8 mouse cellular contexts compared by ENCODE assay signal in the genomic region with DNA sequence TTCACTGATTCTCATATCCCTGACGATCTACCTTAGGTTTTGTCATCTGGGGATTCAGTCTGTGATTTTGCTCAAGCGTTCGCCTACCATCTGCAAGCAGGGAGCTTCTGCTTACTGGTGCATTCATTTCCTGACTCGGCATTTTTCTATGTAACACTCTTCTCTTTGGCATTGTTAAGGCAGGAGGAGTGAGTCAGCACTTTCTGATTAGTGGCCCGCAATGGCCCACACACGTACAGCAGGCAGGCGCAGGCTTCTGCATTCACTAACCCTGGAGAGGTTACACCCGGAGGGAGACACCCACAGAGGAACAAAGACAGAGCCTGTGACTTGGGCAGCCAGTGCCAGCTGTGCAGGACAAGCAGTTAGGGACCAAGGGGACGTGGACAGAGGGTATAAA. TPM values are rescaled to one million over a fixed set of nuclear protein-coding genes. Genes with fewer than 3 reads are reported as not detected.
DNase-seq lines count a peak whose midpoint lies in the region; ATAC-seq and TF ChIP-seq lines count a peak whose summit lies in the region.

No protein-coding gene starts in this region.

- H3K4me2 ChIP-seq in forebrain, embryonic 14.5 days (ENCODE audit: low read length), result no peak overlapping the region
- H3K4me2 ChIP-seq in forebrain, embryonic 16.5 days (ENCODE audit: low read length), result no peak overlapping the region
- no peak overlapping the region for H3K4me2 ChIP-seq in CH12.LX (ENCODE audit: insufficient read depth, low read depth, poor library complexity, severe bottlenecking)
- H3K4me2 ChIP-seq in hindbrain, embryonic 15.5 days, result no peak overlapping the region
- H3K4me2 ChIP-seq in midbrain, embryonic 13.5 days (replicated peaks), result no peak overlapping the region

- dilution Hi-C loops in CH12.LX (cut with MboI; ENCODE audit: extremely low pct_ligation_motif_present, extremely low pct_unique_long_range_greater_than_20kb, low sequenced_read_pairs), result no loop called here

- no peak for TF ChIP-seq POLR2A in CH12.LX (IDR thresholded peaks at IDR 0.05; ENCODE audit: low read depth, low read length)

- TF ChIP-seq EP300 in CH12.LX (IDR thresholded peaks at IDR 0.05; ENCODE audit: low read length), result no peak

- no peak overlapping the region for H3K9ac ChIP-seq in forebrain, embryonic 14.5 days (ENCODE audit: low read length)
- no peak overlapping the region for H3K9ac ChIP-seq in forebrain, embryonic 16.5 days (replicated peaks; ENCODE audit: low read depth, low read length)
- H3K9ac ChIP-seq in CH12.LX (ENCODE audit: insufficient read depth, low read depth), result no peak overlapping the region
- no peak overlapping the region for H3K9ac ChIP-seq in hindbrain, embryonic 15.5 days
- H3K9ac ChIP-seq in midbrain, embryonic 13.5 days (replicated peaks), result no peak overlapping the region

- peak; percentile 46; the same call in 1 of the 2 replicates for ATAC-seq in forebrain, embryonic 14.5 days
- ATAC-seq in forebrain, embryonic 16.5 days, result no peak
- ATAC-seq in hindbrain, embryonic 15.5 days (ENCODE audit: low FRiP score, low read depth), result peak; percentile 45; the same call in 1 of the 2 replicates
- ATAC-seq in midbrain, embryonic 13.5 days, result peak; percentile 43; the same call in 1 of the 2 replicates

- DNase-seq in forebrain, embryonic 14.5 days (ENCODE audit: low spot score), result peak; percentile 44
- peak; percentile 41 for DNase-seq in CH12.LX (ENCODE audit: extremely low read depth)
- DNase-seq in embryonic facial prominence, embryonic 10.5 days (ENCODE audit: low spot score), result peak; percentile 16
- no peak for DNase-seq in right cerebral cortex, postnatal 36 days (ENCODE audit: low spot score in 2 of 2)
- DNase-seq in left cerebral cortex, adult 11 months (ENCODE audit: low spot score), result no peak

- no peaks in the 10 kb centered on the region for H3K4me1 ChIP-seq in forebrain, embryonic 14.5 days (ENCODE audit: control insufficient read depth, insufficient read depth, low read length)
- no peaks in the 10 kb centered on the region for H3K4me1 ChIP-seq in forebrain, embryonic 16.5 days (replicated peaks; ENCODE audit: control insufficient read depth, insufficient read depth, low read length)
- peaks cover 0 to 21% of the 10 kb centered on the region in 2 experiments; a peak in 2 of 4 replicates for H3K4me1 ChIP-seq in CH12.LX (ENCODE audit: control insufficient read depth in 1 of 2, insufficient read depth in 2 of 2)
- no peaks in the 10 kb centered on the region for H3K4me1 ChIP-seq in embryonic facial prominence, embryonic 10.5 days
- H3K4me1 ChIP-seq in hindbrain, embryonic 15.5 days (replicated peaks), result no peaks in the 10 kb centered on the region
- H3K4me1 ChIP-seq in midbrain, embryonic 13.5 days (replicated peaks), result 0 out of 2 replicates have a peak, but pooled peaks cover 4% of the 10 kb centered on the region

- H3K27me3 ChIP-seq in forebrain, embryonic 14.5 days (replicated peaks; ENCODE audit: control insufficient read depth, insufficient read depth, low read length), result no peaks in the 10 kb centered on the region
- H3K27me3 ChIP-seq in forebrain, embryonic 16.5 days (replicated peaks; ENCODE audit: control insufficient read depth, insufficient read depth, low read length), result no peaks in the 10 kb centered on the region
- H3K27me3 ChIP-seq in CH12.LX (replicated peaks), result no peaks in the 10 kb centered on the region
- H3K27me3 ChIP-seq in embryonic facial prominence, embryonic 10.5 days (replicated peaks; ENCODE audit: low read depth, poor library complexity, severe bottlenecking), result no peaks in the 10 kb centered on the region
- H3K27me3 ChIP-seq in hindbrain, embryonic 15.5 days, result no peaks in the 10 kb centered on the region
- H3K27me3 ChIP-seq in midbrain, embryonic 13.5 days, result no peaks in the 10 kb centered on the region

- no peak overlapping the region for H3K27ac ChIP-seq in forebrain, embryonic 14.5 days (ENCODE audit: low read depth, low read length)
- H3K27ac ChIP-seq in forebrain, embryonic 16.5 days (ENCODE audit: low read length), result no peak overlapping the region
- no peak overlapping the region; the same call in 1 of the 2 replicates for H3K27ac ChIP-seq in CH12.LX (ENCODE audit: insufficient read depth, low read depth)
- 0 out of 2 replicates have a peak overlapping the region, but pooled peaks have one; percentile 2 for H3K27ac ChIP-seq in embryonic facial prominence, embryonic 10.5 days (replicated peaks)
- no peak overlapping the region for H3K27ac ChIP-seq in hindbrain, embryonic 15.5 days (replicated peaks)
- H3K27ac ChIP-seq in midbrain, embryonic 13.5 days, result no peak overlapping the region

- TF ChIP-seq CTCF in CH12.LX (conservative IDR thresholded peaks at IDR 0.05 in 1 of 2, IDR thresholded peaks at IDR 0.05 in 1 of 2; ENCODE audit: low read depth in 2 of 2, low read length in 2 of 2), result no peak

- TF ChIP-seq RAD21 in CH12.LX (IDR thresholded peaks at IDR 0.05; ENCODE audit: low read depth, low read length), result no peak

- in situ Hi-C loops in CH12.LX (cut with MboI; ENCODE audit: low pct_ligation_motif_present, low pct_unique_long_range_greater_than_20kb, low sequenced_read_pairs), result no loop called here

- H3K79me2 ChIP-seq in CH12.LX (replicated peaks; ENCODE audit: control insufficient read depth, extremely low read depth, insufficient read depth, poor library complexity, severe bottlenecking), result no peaks in the 10 kb centered on the region

- H3K9me3 ChIP-seq in forebrain, embryonic 14.5 days (replicated peaks; ENCODE audit: control insufficient read depth, low read length), result no peaks in the 10 kb centered on the region
- no peaks in the 10 kb centered on the region for H3K9me3 ChIP-seq in forebrain, embryonic 16.5 days (ENCODE audit: control insufficient read depth, low read length)
- H3K9me3 ChIP-seq in CH12.LX (replicated peaks; ENCODE audit: low read length), result no peaks in the 10 kb centered on the region
- H3K9me3 ChIP-seq in embryonic facial prominence, embryonic 10.5 days, result no peaks in the 10 kb centered on the region
- no peaks in the 10 kb centered on the region for H3K9me3 ChIP-seq in hindbrain, embryonic 15.5 days
- H3K9me3 ChIP-seq in midbrain, embryonic 13.5 days, result no peaks in the 10 kb centered on the region

- no peak overlapping the region for H3K4me3 ChIP-seq in forebrain, embryonic 14.5 days (ENCODE audit: low read depth, low read length)
- no peak overlapping the region for H3K4me3 ChIP-seq in forebrain, embryonic 16.5 days (replicated peaks; ENCODE audit: low read length)
- H3K4me3 ChIP-seq in CH12.LX (replicated peaks in 1 of 3; ENCODE audit: low read depth in 2 of 3, low read length in 2 of 3, poor library complexity in 1 of 3), result no peak overlapping the region
- no peak overlapping the region for H3K4me3 ChIP-seq in embryonic facial prominence, embryonic 10.5 days
- no peak overlapping the region for H3K4me3 ChIP-seq in hindbrain, embryonic 15.5 days
- H3K4me3 ChIP-seq in midbrain, embryonic 13.5 days (replicated peaks), result no peak overlapping the region

- H3K36me3 ChIP-seq in forebrain, embryonic 14.5 days (ENCODE audit: control insufficient read depth, insufficient read depth, low read length), result no peaks in the 10 kb centered on the region
- H3K36me3 ChIP-seq in forebrain, embryonic 16.5 days (ENCODE audit: control insufficient read depth, insufficient read depth), result no peaks in the 10 kb centered on the region
- peaks cover 11 to 64% of the 10 kb centered on the region in 2 experiments for H3K36me3 ChIP-seq in CH12.LX (replicated peaks in 1 of 2; ENCODE audit: control insufficient read depth in 1 of 2, insufficient read depth in 1 of 2, low read length in 1 of 2)
- H3K36me3 ChIP-seq in embryonic facial prominence, embryonic 10.5 days (replicated peaks), result peaks cover 33% of the 10 kb centered on the region
- no peaks in the 10 kb centered on the region for H3K36me3 ChIP-seq in hindbrain, embryonic 15.5 days
- no peaks in the 10 kb centered on the region for H3K36me3 ChIP-seq in midbrain, embryonic 13.5 days

- 57% methylated on average over 9 of the region's 9 CpGs for WGBS in forebrain, embryonic 14.5 days
- 54% methylated on average over 9 of the region's 9 CpGs for WGBS in forebrain, embryonic 16.5 days
- WGBS in embryonic facial prominence, embryonic 10.5 days, result 69% methylated on average over 9 of the region's 9 CpGs
- WGBS in hindbrain, embryonic 15.5 days, result 36% methylated on average over 9 of the region's 9 CpGs
- 53% methylated on average over 9 of the region's 9 CpGs for WGBS in midbrain, embryonic 13.5 days

RNA-seq across cellular contexts. Expression of a gene that starts 19.2 kb away (rescaled TPM):
- 2.9 and 3.4 TPM in 2 replicates for polyA plus RNA-seq in forebrain, embryonic 14.5 days (2014; fragmentation: Nextera tagmentation; extraction: Ambion mirVana)
- polyA plus RNA-seq in forebrain, embryonic 16.5 days (2015; fragmentation: Nextera tagmentation; extraction: Ambion mirVana), result 3.3 and 3.8 TPM in 2 replicates
- total RNA-seq in CH12.LX (2012; rRNA removed) (19.1 and 22.0 TPM in 2 replicates), CH12.LX (2014; rRNA removed) (51.2 and 52.5 TPM in 2 replicates)
- 45.2 and 54.0 TPM in 2 replicates for polyA plus RNA-seq in CH12.LX (2012; ENCODE audit: insufficient read length, low read depth)
- 20.1 and 24.7 TPM in 2 replicates for polyA plus RNA-seq in embryonic facial prominence, embryonic 10.5 days (2016; fragmentation: Nextera tagmentation; extraction: Ambion mirVana)
- 5.3 and 5.8 TPM in 2 replicates for polyA plus RNA-seq in hindbrain, embryonic 15.5 days (2015; fragmentation: Nextera tagmentation; extraction: Ambion mirVana)
- polyA plus RNA-seq in midbrain, embryonic 13.5 days (2015; fragmentation: Nextera tagmentation; extraction: Ambion mirVana), result 4.1 and 5.5 TPM in 2 replicates

RNA-seq across cellular contexts. Expression of a gene that starts 19.5 kb away (rescaled TPM):
- 23.8 and 33.6 TPM in 2 replicates for polyA plus RNA-seq in forebrain, embryonic 14.5 days (2014; fragmentation: Nextera tagmentation; extraction: Ambion mirVana)
- polyA plus RNA-seq in forebrain, embryonic 16.5 days (2015; fragmentation: Nextera tagmentation; extraction: Ambion mirVana), result 33.9 and 38.4 TPM in 2 replicates
- total RNA-seq in CH12.LX (2012; rRNA removed), result 0.38 and 0.42 TPM in 2 replicates
- 0.54 and 0.71 TPM in 2 replicates for total RNA-seq in CH12.LX (2014; rRNA removed)
- polyA plus RNA-seq in CH12.LX (2012; ENCODE audit: insufficient read length, low read depth), result 0.13 and 0.74 TPM in 2 replicates
- polyA plus RNA-seq in embryonic facial prominence, embryonic 10.5 days (2016; fragmentation: Nextera tagmentation; extraction: Ambion mirVana), result 3.6 and 4.3 TPM in 2 replicates
- polyA plus RNA-seq in hindbrain, embryonic 15.5 days (2015; fragmentation: Nextera tagmentation; extraction: Ambion mirVana), result 50.0 and 52.1 TPM in 2 replicates
- polyA plus RNA-seq in midbrain, embryonic 13.5 days (2015; fragmentation: Nextera tagmentation; extraction: Ambion mirVana), result 20.3 and 21.7 TPM in 2 replicates

RNA-seq across cellular contexts. Expression of a gene that starts 34.1 kb away (rescaled TPM):
- 25.2 and 28.8 TPM in 2 replicates for polyA plus RNA-seq in forebrain, embryonic 14.5 days (2014; fragmentation: Nextera tagmentation; extraction: Ambion mirVana)
- 20.3 and 27.9 TPM in 2 replicates for polyA plus RNA-seq in forebrain, embryonic 16.5 days (2015; fragmentation: Nextera tagmentation; extraction: Ambion mirVana)
- 12.4 and 15.1 TPM in 2 replicates for total RNA-seq in CH12.LX (2012; rRNA removed)
- 17.7 and 19.7 TPM in 2 replicates for total RNA-seq in CH12.LX (2014; rRNA removed)
- polyA plus RNA-seq in CH12.LX (2012; ENCODE audit: insufficient read length, low read depth), result 7.3 and 9.0 TPM in 2 replicates
- 20.7 and 21.1 TPM in 2 replicates for polyA plus RNA-seq in embryonic facial prominence, embryonic 10.5 days (2016; fragmentation: Nextera tagmentation; extraction: Ambion mirVana)
- polyA plus RNA-seq in hindbrain, embryonic 15.5 days (2015; fragmentation: Nextera tagmentation; extraction: Ambion mirVana), result 17.3 and 19.3 TPM in 2 replicates
- 21.5 and 22.5 TPM in 2 replicates for polyA plus RNA-seq in midbrain, embryonic 13.5 days (2015; fragmentation: Nextera tagmentation; extraction: Ambion mirVana)

RNA-seq across cellular contexts. Expression of a gene that starts 58.7 kb away (rescaled TPM):
- polyA plus RNA-seq in forebrain, embryonic 14.5 days (2014; fragmentation: Nextera tagmentation; extraction: Ambion mirVana), result 14.7 and 14.8 TPM in 2 replicates
- polyA plus RNA-seq in forebrain, embryonic 16.5 days (2015; fragmentation: Nextera tagmentation; extraction: Ambion mirVana), result 11.5 and 14.2 TPM in 2 replicates
- 0.13 and 0.17 TPM in 2 replicates for total RNA-seq in CH12.LX (2012; rRNA removed)
- total RNA-seq in CH12.LX (2014; rRNA removed), result 0.26 and 0.44 TPM in 2 replicates
- 0.27 and 0.31 TPM in 2 replicates for polyA plus RNA-seq in CH12.LX (2012; ENCODE audit: insufficient read length, low read depth)
- 10.9 and 16.9 TPM in 2 replicates for polyA plus RNA-seq in embryonic facial prominence, embryonic 10.5 days (2016; fragmentation: Nextera tagmentation; extraction: Ambion mirVana)
- 10.6 and 13.8 TPM in 2 replicates for polyA plus RNA-seq in hindbrain, embryonic 15.5 days (2015; fragmentation: Nextera tagmentation; extraction: Ambion mirVana)
- 28.5 and 29.1 TPM in 2 replicates for polyA plus RNA-seq in midbrain, embryonic 13.5 days (2015; fragmentation: Nextera tagmentation; extraction: Ambion mirVana)

Comparison
In these comparisons a context has a peak if more than half of its experiments do, and no peak if none do; other contexts are left out.
1. DNase-seq: peak in forebrain, embryonic 14.5 days (single experiment), CH12.LX (single experiment) and embryonic facial prominence, embryonic 10.5 days (single experiment); none in right cerebral cortex, postnatal 36 days (0 of 2) and left cerebral cortex, adult 11 months (single experiment).